Mouse (Mus musculus) MEL (cell line): Measurements from ENCODE around the gene Slc5a6. TPM values are rescaled to one million over a fixed set of nuclear protein-coding genes. Genes with fewer than 3 reads are reported as not detected.

ENCODE experiments used
- DNase-seq: peaks from one replicate; pipeline ENCODE4 v3.0.0; 2011; ENCODE audit warnings: low read depth, low spot score
- H3K27ac ChIP-seq: 2 replicates; pipeline ENCODE4 v1.5.1; 2012; ENCODE audit warnings: low read depth, mild to moderate bottlenecking, control low read depth, low read length, moderate library complexity; ENCODE audit not compliant: control insufficient read depth
- H3K27me3 ChIP-seq, 2 experiments: fragments of 150-350 bp in 1 of 2; sonication (generic) in 1 of 2; 2 replicates each; pipeline ENCODE4 v1.6.1; 2012; ENCODE audit warnings: low read length in 2 of 2, mild to moderate bottlenecking in 2 of 2, improper control_type of control experiment in 1 of 2, moderate library complexity in 1 of 2; ENCODE audit not compliant: insufficient read depth in 2 of 2, control insufficient read depth in 1 of 2
- H3K36me3 ChIP-seq, 2 experiments: 2 replicates each; pipeline ENCODE4 v1.6.1; 2012 to 2014; ENCODE audit warnings: low read length in 2 of 2, improper control_type of control experiment in 1 of 2, inconsistent platforms in 1 of 2, mild to moderate bottlenecking in 1 of 2; ENCODE audit not compliant: insufficient read depth in 2 of 2, control insufficient read depth in 1 of 2
- H3K4me1 ChIP-seq, 2 experiments: fragments of 150-350 bp in 1 of 2; sonication (generic) in 1 of 2; 2 replicates each; pipeline ENCODE4 v1.6.1; 2012; ENCODE audit warnings: low read length in 2 of 2, improper control_type of control experiment in 1 of 2, mild to moderate bottlenecking in 1 of 2; ENCODE audit not compliant: insufficient read depth in 2 of 2, control insufficient read depth in 1 of 2
- H3K4me3 ChIP-seq, 2 experiments: fragments of 150-350 bp in 1 of 2; sonication (generic) in 1 of 2; 2 replicates each; pipeline ENCODE4 v1.5.1; 2012; ENCODE audit warnings: low read depth in 2 of 2, low read length in 2 of 2, mild to moderate bottlenecking in 2 of 2, moderate library complexity in 2 of 2, control low read depth in 1 of 2, improper control_type of control experiment in 1 of 2; ENCODE audit not compliant: control insufficient read depth in 1 of 2, insufficient read depth in 1 of 2
- H3K79me2 ChIP-seq: 2 replicates; pipeline ENCODE4 v1.6.1; 2012; ENCODE audit warnings: mild to moderate bottlenecking, low read length, moderate library complexity; ENCODE audit not compliant: control insufficient read depth, poor library complexity, insufficient read depth
- H3K9ac ChIP-seq: 2 replicates; pipeline ENCODE4 v1.6.1; 2012; ENCODE audit warnings: low read depth, mild to moderate bottlenecking, control low read depth, low read length, moderate library complexity; ENCODE audit not compliant: control insufficient read depth, poor library complexity, severe bottlenecking
- H3K9me3 ChIP-seq: fragments of 150-350 bp; sonication (generic); replicated peaks from 2 replicates; pipeline ENCODE4 v1.6.1; 2012; ENCODE audit warnings: mild to moderate bottlenecking, low read length, improper control_type of control experiment, moderate library complexity; ENCODE audit not compliant: insufficient read depth
- CHD2 ChIP-seq: IDR thresholded peaks from 2 replicates; pipeline ENCODE4 v1.6.1; 2011; ENCODE audit warnings: low read length, improper control_type of control experiment
- EP300 ChIP-seq, 2 experiments: IDR thresholded peaks; 2 replicates each; pipeline ENCODE4 v1.6.1; 2011; ENCODE audit warnings: improper control_type of control experiment in 2 of 2, low read length in 2 of 2, low read depth in 1 of 2, mild to moderate bottlenecking in 1 of 2
- ETS1 ChIP-seq: IDR thresholded peaks from 2 replicates; pipeline ENCODE4 v1.6.1; 2012; ENCODE audit warnings: low read depth, mild to moderate bottlenecking, inconsistent platforms, low read length, improper control_type of control experiment, moderate library complexity
- HCFC1 ChIP-seq: IDR thresholded peaks from 2 replicates; pipeline ENCODE4 v1.6.1; 2012; ENCODE audit warnings: low read depth, mild to moderate bottlenecking, inconsistent platforms, low read length, improper control_type of control experiment, moderate library complexity
- JUND ChIP-seq: IDR thresholded peaks from 2 replicates; pipeline ENCODE4 v1.6.1; 2011; ENCODE audit warnings: low read depth, mild to moderate bottlenecking, improper control_type of control experiment, low read length
- MAZ ChIP-seq: IDR thresholded peaks from 2 replicates; pipeline ENCODE4 v1.6.1; 2012; ENCODE audit warnings: low read depth, mild to moderate bottlenecking, inconsistent platforms, low read length, improper control_type of control experiment
- MXI1 ChIP-seq: IDR thresholded peaks from 2 replicates; pipeline ENCODE4 v1.6.1; 2011; ENCODE audit warnings: mild to moderate bottlenecking, low read depth, low read length, improper control_type of control experiment
- MYB ChIP-seq: IDR thresholded peaks from 2 replicates; pipeline ENCODE4 v1.6.1; 2011; ENCODE audit warnings: mild to moderate bottlenecking, low read depth, low read length, improper control_type of control experiment
- TAL1 ChIP-seq: IDR thresholded peaks from 2 replicates; pipeline ENCODE4 v1.6.1; 2012; ENCODE audit warnings: mild to moderate bottlenecking, inconsistent platforms, low read length, moderate library complexity, mixed read lengths
- TCF12 ChIP-seq: IDR thresholded peaks from 2 replicates; pipeline ENCODE4 v1.6.1; 2014; ENCODE audit warnings: low read depth, mild to moderate bottlenecking, inconsistent platforms, low read length, improper control_type of control experiment, moderate library complexity
- ZC3H11A ChIP-seq: IDR thresholded peaks from 2 replicates; pipeline ENCODE4 v1.6.1; 2012; ENCODE audit warnings: low read depth, mild to moderate bottlenecking, inconsistent platforms, low read length, improper control_type of control experiment
- ZKSCAN1 ChIP-seq: IDR thresholded peaks from 2 replicates; pipeline ENCODE4 v1.6.1; 2012; ENCODE audit warnings: low read depth, mild to moderate bottlenecking, inconsistent platforms, low read length, improper control_type of control experiment, moderate library complexity
- ZNF384 ChIP-seq: IDR thresholded peaks from 2 replicates; pipeline ENCODE4 v1.6.1; 2012; ENCODE audit warnings: low read depth, mild to moderate bottlenecking, inconsistent platforms, low read length, improper control_type of control experiment
- polyA plus RNA-seq, 2 experiments: library from polyadenylated mRNA; stranded (reverse) in 1 of 2; unstranded in 1 of 2; fragments of >175 nt in 1 of 2; fragments of >200 nt in 1 of 2; gene quantifications; 2 replicates each; pipeline versions ENCODE4 v1.2.1 to v1.2.4; 2012; ENCODE audit warnings: low replicate concordance in 2 of 2, low read depth in 1 of 2; ENCODE audit not compliant: insufficient read length in 2 of 2, insufficient read depth in 1 of 2, missing spikeins in 1 of 2
- total RNA-seq: library from RNA; depleted of rRNA; stranded (reverse); fragments of 300-350 nt; gene quantifications from 2 replicates; pipeline ENCODE4 v1.2.3, GENCODE M21; 2012; rRNA removed

Slc5a6 gene
- total and polyA plus RNA-seq, 3 experiments: 34.5 to 41.7 TPM; not detected in 1

- Histone ChIP-seq H3K79me2 (no peaks in the 10 kb centered on the region), H3K27ac (no peak overlapping the region), H3K4me3 (no peak overlapping the region), H3K9me3 (no peaks in the 10 kb centered on the region), H3K9ac (no peak overlapping the region), H3K27me3 (peaks cover 3 to 5% of the 10 kb centered on the region in 2 experiments; a peak in 2 of 4 replicates), H3K36me3 (no peaks in the 10 kb centered on the region), H3K4me1 (no peaks in the 10 kb centered on the region)
- TF ChIP-seq ZC3H11A (no peak), EP300 (IDR thresholded peaks at IDR 0.05; ENCODE audit: low read depth in 1 of 2, low read length in 2 of 2) (no peak), TCF12 (no peak), ZKSCAN1 (no peak), MAZ (no peak), JUND (no peak), MXI1 (no peak), TAL1 (no peak), MYB (no peak), ETS1 (no peak), HCFC1 (no peak), CHD2 (no peak), ZNF384 (no peak)
- no peak for DNase-seq
These were observed 55.6 kb downstream of the Slc5a6 start for GRCm38 (mm10) chr5:30992980-30993676.

Other genes with a start within 250 kb of the Slc5a6 start
- gene Mapre3, start 234.3 kb downstream of the Slc5a6 start, total RNA-seq: 0.04 TPM in 1 of 2 replicates, not detected in the other
- under 1 TPM in 1 of 2 experiments, not detected in 1; 0.81 TPM for gene Mapre3, start 234.3 kb downstream of the Slc5a6 start, polyA plus RNA-seq
- 41.3 and 50.5 TPM in 2 replicates for gene Tmem214, start 180.9 kb downstream of the Slc5a6 start, total RNA-seq
- gene Tmem214, start 180.9 kb downstream of the Slc5a6 start, polyA plus RNA-seq: 100 to 1,000 TPM; 101 to 170 TPM
- gene Agbl5, start 160.2 kb downstream of the Slc5a6 start, total RNA-seq: 10.6 and 12.8 TPM in 2 replicates
- 10 to 100 TPM in 1 of 2 experiments, not detected in 1; 45.0 TPM for gene Agbl5, start 160.2 kb downstream of the Slc5a6 start, polyA plus RNA-seq
- gene Ost4, start 141.1 kb downstream of the Slc5a6 start, total RNA-seq: 296 and 321 TPM in 2 replicates
- gene Ost4, start 141.1 kb downstream of the Slc5a6 start, polyA plus RNA-seq: 100 to 1,000 TPM; 220 to 478 TPM
- gene Emilin1, start 135.5 kb downstream of the Slc5a6 start, total RNA-seq: 1.3 and 1.5 TPM in 2 replicates
- gene Emilin1, start 135.5 kb downstream of the Slc5a6 start, polyA plus RNA-seq: 1 to 10 TPM in 1 of 2 experiments, not detected in 1; 2.0 TPM
- 268 and 308 TPM in 2 replicates for gene Khk, start 127.5 kb downstream of the Slc5a6 start, total RNA-seq
- gene Khk, start 127.5 kb downstream of the Slc5a6 start, polyA plus RNA-seq: 100 to 1,000 TPM in 1 of 2 experiments, not detected in 1; 461 TPM
- gene Cgref1, start 103.3 kb downstream of the Slc5a6 start, total RNA-seq: not detected in 2 replicates
- gene Cgref1, start 103.3 kb downstream of the Slc5a6 start, polyA plus RNA-seq: 1 to 10 TPM in 1 of 2 experiments, not detected in 1; 1.4 TPM
- gene Preb, start 88.6 kb downstream of the Slc5a6 start, total RNA-seq: 141 and 143 TPM in 2 replicates
- 100 to 1,000 TPM in 1 of 2 experiments, not detected in 1; 247 TPM for gene Preb, start 88.6 kb downstream of the Slc5a6 start, polyA plus RNA-seq
- 0.03 and 0.08 TPM in 2 replicates for gene Tcf23, start 80.3 kb downstream of the Slc5a6 start, total RNA-seq
- gene Tcf23, start 80.3 kb downstream of the Slc5a6 start, polyA plus RNA-seq: under 1 TPM in 1 of 2 experiments, not detected in 1; 0.07 TPM
- gene Atraid, start 612 bp downstream of the Slc5a6 start, total RNA-seq: 31.7 and 37.2 TPM in 2 replicates
- gene Atraid, start 612 bp downstream of the Slc5a6 start, polyA plus RNA-seq: 10 to 100 TPM in 1 of 2 experiments, not detected in 1; 58.0 TPM
- 213 and 228 TPM in 2 replicates for gene Cad, start 5.9 kb upstream of the Slc5a6 start, total RNA-seq
- 100 to 1,000 TPM; 254 to 383 TPM for gene Cad, start 5.9 kb upstream of the Slc5a6 start, polyA plus RNA-seq
- gene Dnajc5g, start 57.4 kb upstream of the Slc5a6 start, total RNA-seq: not detected in 2 replicates
- not detected for gene Dnajc5g, start 57.4 kb upstream of the Slc5a6 start, polyA plus RNA-seq
- not detected in 2 replicates for gene Slc30a3, start 59.3 kb upstream of the Slc5a6 start, total RNA-seq
- not detected for gene Slc30a3, start 59.3 kb upstream of the Slc5a6 start, polyA plus RNA-seq
- gene Trim54, start 67.8 kb upstream of the Slc5a6 start, total RNA-seq: not detected in 2 replicates
- not detected for gene Trim54, start 67.8 kb upstream of the Slc5a6 start, polyA plus RNA-seq
- gene Ucn, start 89.9 kb upstream of the Slc5a6 start, total RNA-seq: not detected in 2 replicates
- gene Ucn, start 89.9 kb upstream of the Slc5a6 start, polyA plus RNA-seq: not detected
- gene Mpv17, start 105.3 kb upstream of the Slc5a6 start, total RNA-seq: 25.4 and 25.8 TPM in 2 replicates
- gene Mpv17, start 105.3 kb upstream of the Slc5a6 start, polyA plus RNA-seq: 10 to 100 TPM in 1 of 2 experiments, not detected in 1; 49.9 TPM
- gene Gm29609, start 131.0 kb upstream of the Slc5a6 start, total RNA-seq: 5.0 and 5.8 TPM in 2 replicates
- 1 to 10 TPM in 1 of 2 experiments, not detected in 1; 6.4 TPM for gene Gm29609, start 131.0 kb upstream of the Slc5a6 start, polyA plus RNA-seq
- gene Gtf3c2, start 131.2 kb upstream of the Slc5a6 start, total RNA-seq: 46.7 and 50.9 TPM in 2 replicates
- gene Gtf3c2, start 131.2 kb upstream of the Slc5a6 start, polyA plus RNA-seq: 100 to 1,000 TPM in 1 of 2 experiments, not detected in 1; 129 TPM
- 67.3 and 85.1 TPM in 2 replicates for gene Snx17, start 144.3 kb upstream of the Slc5a6 start, total RNA-seq
- gene Snx17, start 144.3 kb upstream of the Slc5a6 start, polyA plus RNA-seq: 10 to 100 TPM in 1 of 2 experiments, not detected in 1; 85.6 TPM
- gene Eif2b4, start 144.5 kb upstream of the Slc5a6 start, total RNA-seq: 126 and 151 TPM in 2 replicates
- gene Eif2b4, start 144.5 kb upstream of the Slc5a6 start, polyA plus RNA-seq: 100 to 1,000 TPM in 1 of 2 experiments, not detected in 1; 282 TPM
- 6.0 and 7.0 TPM in 2 replicates for gene Zfp513, start 153.4 kb upstream of the Slc5a6 start, total RNA-seq
- 10 to 100 TPM in 1 of 2 experiments, not detected in 1; 15.2 TPM for gene Zfp513, start 153.4 kb upstream of the Slc5a6 start, polyA plus RNA-seq
- 374 and 408 TPM in 2 replicates for gene Ppm1g, start 171.8 kb upstream of the Slc5a6 start, total RNA-seq
- 100 to 1,000 TPM; 169 to 639 TPM for gene Ppm1g, start 171.8 kb upstream of the Slc5a6 start, polyA plus RNA-seq
- gene Nrbp1, start 191.9 kb upstream of the Slc5a6 start, total RNA-seq: 40.5 and 42.0 TPM in 2 replicates
- gene Nrbp1, start 191.9 kb upstream of the Slc5a6 start, polyA plus RNA-seq: 10 to 100 TPM in 1 of 2 experiments, not detected in 1; 55.2 TPM
- not detected in 2 replicates for gene Gm9970, start 192.3 kb upstream of the Slc5a6 start, total RNA-seq
- gene Gm9970, start 192.3 kb upstream of the Slc5a6 start, polyA plus RNA-seq: under 1 TPM in 1 of 2 experiments, not detected in 1; 0.24 TPM
- 1.2 and 1.3 TPM in 2 replicates for gene Krtcap3, start 202.8 kb upstream of the Slc5a6 start, total RNA-seq
- gene Krtcap3, start 202.8 kb upstream of the Slc5a6 start, polyA plus RNA-seq: 1 to 10 TPM in 1 of 2 experiments, not detected in 1; 3.3 TPM
- gene Ift172, start 242.2 kb upstream of the Slc5a6 start, total RNA-seq: 13.5 and 15.3 TPM in 2 replicates
- 10 to 100 TPM in 1 of 2 experiments, not detected in 1; 21.8 TPM for gene Ift172, start 242.2 kb upstream of the Slc5a6 start, polyA plus RNA-seq
- gene Fndc4, start 247.2 kb upstream of the Slc5a6 start, total RNA-seq: not detected in 2 replicates
- under 1 TPM in 1 of 2 experiments, not detected in 1; 0.32 TPM for gene Fndc4, start 247.2 kb upstream of the Slc5a6 start, polyA plus RNA-seq
- 0.04 TPM in 1 of 2 replicates, not detected in the other for gene Gckr, start 248.5 kb upstream of the Slc5a6 start, total RNA-seq
- under 1 TPM in 1 of 2 experiments, not detected in 1; 0.19 TPM for gene Gckr, start 248.5 kb upstream of the Slc5a6 start, polyA plus RNA-seq